Mouse (Mus musculus) layer of hippocampus, postnatal 10 days (tissue): Measurements from ENCODE around the gene Dpp4. TPM values are rescaled to one million over a fixed set of nuclear protein-coding genes. Genes with fewer than 3 reads are reported as not detected.

Experiments
- DNase-seq, 2 experiments: peaks; one replicate each; pipeline ENCODE4 v3.0.0; 2021; ENCODE audit warnings: low spot score in 2 of 2
- total RNA-seq, 2 experiments: library from RNA; stranded (reverse); gene quantifications; 2 replicates each; pipeline ENCODE4 v1.2.3; 2021

Gene Dpp4
- total RNA-seq, 2 experiments from 2014 or later, result 1.6 to 2.1 TPM

DNA sequence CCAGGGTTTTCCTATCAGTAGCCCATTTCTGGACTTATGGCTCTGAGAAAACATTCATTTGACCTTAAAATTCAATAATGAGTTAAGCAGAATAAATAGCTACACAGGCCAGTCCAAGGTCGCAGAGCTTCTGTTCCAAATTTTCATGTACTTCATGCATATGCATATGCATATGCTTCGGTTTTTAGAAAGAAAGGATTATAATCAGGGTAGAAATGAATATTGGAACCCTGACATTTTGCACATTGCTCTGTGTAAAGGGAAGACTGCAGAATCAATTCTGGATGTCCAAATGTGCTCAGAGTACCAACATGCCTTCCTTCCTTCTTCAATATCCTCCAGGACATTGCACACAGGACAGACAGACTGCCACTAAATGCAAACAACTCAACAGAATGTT is 104.6 kb downstream of the Dpp4 start:
- DNase-seq, result no peak

DNA sequence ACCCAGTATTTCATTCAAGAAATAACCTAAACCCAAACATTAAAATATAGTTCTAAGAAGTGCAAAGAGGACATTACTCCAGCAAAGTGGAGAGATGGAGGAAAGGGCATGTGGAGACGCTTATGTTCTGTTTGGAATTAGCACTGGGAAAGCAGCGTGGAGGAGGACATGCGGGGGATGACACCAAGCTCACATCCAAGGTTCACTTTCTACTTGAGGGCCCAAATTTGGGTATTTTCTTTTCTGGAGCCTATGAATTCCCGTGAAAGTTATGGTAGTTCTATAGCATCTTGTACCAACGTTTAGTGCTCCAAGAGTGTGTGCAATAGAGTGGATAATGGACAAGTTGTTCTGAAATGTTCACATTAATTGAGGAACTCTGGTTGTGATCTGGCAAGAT is 105.1 kb downstream of the Dpp4 start:
- no peak for DNase-seq

DNA sequence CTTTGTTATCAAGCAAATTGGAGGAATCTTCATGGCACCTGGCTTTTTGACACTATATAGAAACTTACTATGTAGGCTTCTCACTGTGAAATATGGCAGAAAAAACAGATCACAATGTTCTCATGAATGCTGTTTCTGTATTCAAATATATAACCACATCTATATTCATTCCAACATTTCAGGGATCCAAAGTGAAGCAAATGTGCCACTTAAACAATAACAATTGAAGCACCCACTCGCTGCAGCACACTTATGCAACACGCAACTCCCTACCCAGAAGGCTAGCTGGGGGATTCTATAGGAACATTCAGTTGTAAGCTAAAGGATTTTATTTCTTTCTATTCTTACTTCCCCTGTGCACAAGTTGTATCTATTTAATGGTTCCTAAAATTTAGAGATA is 110.3 kb downstream of the Dpp4 start:
- no peak for DNase-seq

DNA sequence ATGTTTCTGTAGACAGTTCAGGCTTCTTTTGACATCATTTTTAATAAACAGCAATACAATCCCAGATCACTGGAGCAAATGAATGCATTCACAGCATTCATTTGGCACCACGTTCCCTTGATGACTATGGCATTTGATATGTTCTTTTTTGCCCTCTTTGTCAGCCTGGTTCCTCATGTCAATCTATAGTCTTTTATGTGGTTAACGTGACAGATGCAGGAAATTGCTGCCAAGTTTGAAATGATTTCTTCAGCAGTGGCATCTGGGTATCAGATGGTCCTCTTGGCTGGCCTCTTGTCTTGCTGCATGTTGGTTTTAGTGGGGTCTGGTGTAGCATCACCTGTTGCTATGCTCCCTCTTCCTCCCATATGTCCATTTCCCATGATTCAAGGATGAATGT is 118.2 kb downstream of the Dpp4 start:
- DNase-seq, result no peak

DNA sequence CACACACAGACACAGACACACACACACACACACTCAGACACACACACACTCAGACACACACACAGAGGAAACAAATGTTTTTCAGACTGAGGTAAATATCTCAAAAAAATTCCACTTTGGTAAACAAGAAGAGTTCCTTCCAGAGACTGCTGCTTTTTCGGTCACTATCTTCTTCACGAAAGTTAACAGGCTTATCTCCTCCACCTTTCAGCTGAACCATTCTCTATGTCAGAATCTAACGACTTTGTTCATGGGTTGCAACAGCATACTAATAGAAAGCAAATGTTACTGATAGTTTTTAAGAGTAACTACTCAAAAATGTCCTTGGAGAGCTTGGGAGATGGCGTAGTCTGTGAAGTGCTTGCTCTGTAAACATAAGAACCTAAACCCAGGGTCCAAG is 124.5 kb downstream of the Dpp4 start:
- DNase-seq, result no peak

DNA sequence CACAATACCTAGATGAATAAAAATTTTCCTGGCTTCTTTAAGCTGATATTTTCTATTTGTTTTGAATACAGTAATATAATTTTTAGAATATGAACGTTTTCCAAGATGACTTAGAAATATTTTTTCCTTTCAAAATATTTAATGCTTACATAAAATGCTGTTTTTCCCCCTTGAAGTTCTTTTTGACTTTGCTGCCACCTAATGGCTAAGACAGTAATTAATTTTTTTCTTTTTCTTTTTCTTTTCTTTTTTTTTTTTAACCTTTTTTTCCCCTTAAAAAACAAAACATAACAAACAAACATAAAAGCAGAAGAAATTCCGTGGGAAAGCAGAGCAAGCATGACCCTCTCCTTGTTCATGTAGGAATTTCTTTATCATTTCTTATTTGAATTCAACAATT is 126.2 kb downstream of the Dpp4 start:
- no peak for DNase-seq

DNA sequence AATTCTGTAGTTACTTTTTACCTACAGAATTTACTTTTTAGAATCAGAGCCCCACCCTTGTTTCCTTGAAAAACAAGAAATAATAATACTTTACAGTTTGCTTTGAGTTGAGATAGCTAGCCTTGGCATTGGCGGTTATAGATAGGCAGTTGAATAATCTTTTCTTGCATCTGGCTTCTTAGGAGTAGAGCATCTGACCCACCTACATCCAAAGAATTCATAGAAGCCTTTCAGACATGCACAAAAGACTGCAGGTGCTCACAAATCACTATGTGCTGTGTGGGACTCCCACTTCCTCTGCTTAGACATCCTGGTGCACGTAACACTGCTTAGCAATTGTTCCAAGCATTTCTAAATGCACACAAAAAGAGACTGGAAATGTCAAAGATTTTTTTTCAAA is 127.0 kb downstream of the Dpp4 start:
- no peak for DNase-seq

Other genes starting within 250 kb of the Dpp4 start
- gene Gcg, start 71.4 kb upstream of the Dpp4 start, total RNA-seq, result not detected
- gene Fap, start 161.8 kb upstream of the Dpp4 start, total RNA-seq, result 1 to 10 TPM in 1 of 2 experiments, under 1 TPM in 1; 0.89 to 1.2 TPM
- 1 to 10 TPM; 1.8 to 2.3 TPM for gene Ifih1, start 234.0 kb upstream of the Dpp4 start, total RNA-seq